Mouse (Mus musculus): ENCODE measurements around the gene Zfp366.

Zfp366 gene

GRCm38 (mm10) chr13:99228821-99229570, 44.4 kb downstream of the Zfp366 start:
- no peak for DNase-seq

GRCm38 (mm10) chr13:99229641-99230494, 45.2 kb downstream of the Zfp366 start:
- DNase-seq, result no peak

- DNase-seq, result no peak
Measured at GRCm38 (mm10) chr13:99230495-99230868, 45.9 kb downstream of the Zfp366 start.

GRCm38 (mm10) chr13:99233333-99233732, 48.7 kb downstream of the Zfp366 start:
- no peak for DNase-seq

GRCm38 (mm10) chr13:99233956-99234355, 49.3 kb downstream of the Zfp366 start:
- DNase-seq, result no peak

- no peak for DNase-seq
Measured at GRCm38 (mm10) chr13:99235428-99236210, 51.0 kb downstream of the Zfp366 start.

- no peak for DNase-seq
Measured at GRCm38 (mm10) chr13:99236222-99236621, 51.6 kb downstream of the Zfp366 start.

GRCm38 (mm10) chr13:99237122-99237521, 52.5 kb downstream of the Zfp366 start:
- no peak for DNase-seq

- no peak for DNase-seq
Measured at GRCm38 (mm10) chr13:99237841-99238216, 53.2 kb downstream of the Zfp366 start.

- DNase-seq, result no peak
Measured at GRCm38 (mm10) chr13:99238217-99239160, 53.9 kb downstream of the Zfp366 start.

GRCm38 (mm10) chr13:99239161-99239530, 54.5 kb downstream of the Zfp366 start:
- no peak for DNase-seq

- DNase-seq, result no peak
Measured at GRCm38 (mm10) chr13:99239741-99240140, 55.1 kb downstream of the Zfp366 start.

- no peak for DNase-seq
Measured at GRCm38 (mm10) chr13:99241984-99242383, 57.4 kb downstream of the Zfp366 start.

- no peak for DNase-seq
Measured at GRCm38 (mm10) chr13:99242895-99243294, 58.3 kb downstream of the Zfp366 start.

- no peak for DNase-seq
Measured at GRCm38 (mm10) chr13:99243831-99244230, 59.2 kb downstream of the Zfp366 start.

GRCm38 (mm10) chr13:99244471-99244870, 59.8 kb downstream of the Zfp366 start:
- no peak for DNase-seq

GRCm38 (mm10) chr13:99244896-99245295, 60.3 kb downstream of the Zfp366 start:
- no peak for DNase-seq

- no peak for DNase-seq
Measured at GRCm38 (mm10) chr13:99245916-99246460, 61.4 kb downstream of the Zfp366 start.

GRCm38 (mm10) chr13:99250806-99251205, 66.2 kb downstream of the Zfp366 start:
- no peak for DNase-seq

- no peak for DNase-seq
Measured at GRCm38 (mm10) chr13:99254215-99254614, 69.6 kb downstream of the Zfp366 start.

- no peak for DNase-seq
Measured at GRCm38 (mm10) chr13:99254781-99255180, 70.2 kb downstream of the Zfp366 start.

- no peak for DNase-seq
Measured at GRCm38 (mm10) chr13:99256916-99257315, 72.3 kb downstream of the Zfp366 start.
